Mouse (Mus musculus): Measurements from ENCODE around the gene Hist1h3b. TPM values are rescaled to one million over a fixed set of nuclear protein-coding genes. Genes with fewer than 3 reads are reported as not detected.
"Not testable (repeated sequence)": the region's sequence is repeated elsewhere in the genome, so short reads cannot be mapped to it uniquely, and the experiment has no call there.

Gene Hist1h3b
- polyA plus RNA-seq (2015; fragmentation: Nextera tagmentation; extraction: Ambion mirVana): 12.0 and 18.6 TPM in 2 replicates

DNA sequence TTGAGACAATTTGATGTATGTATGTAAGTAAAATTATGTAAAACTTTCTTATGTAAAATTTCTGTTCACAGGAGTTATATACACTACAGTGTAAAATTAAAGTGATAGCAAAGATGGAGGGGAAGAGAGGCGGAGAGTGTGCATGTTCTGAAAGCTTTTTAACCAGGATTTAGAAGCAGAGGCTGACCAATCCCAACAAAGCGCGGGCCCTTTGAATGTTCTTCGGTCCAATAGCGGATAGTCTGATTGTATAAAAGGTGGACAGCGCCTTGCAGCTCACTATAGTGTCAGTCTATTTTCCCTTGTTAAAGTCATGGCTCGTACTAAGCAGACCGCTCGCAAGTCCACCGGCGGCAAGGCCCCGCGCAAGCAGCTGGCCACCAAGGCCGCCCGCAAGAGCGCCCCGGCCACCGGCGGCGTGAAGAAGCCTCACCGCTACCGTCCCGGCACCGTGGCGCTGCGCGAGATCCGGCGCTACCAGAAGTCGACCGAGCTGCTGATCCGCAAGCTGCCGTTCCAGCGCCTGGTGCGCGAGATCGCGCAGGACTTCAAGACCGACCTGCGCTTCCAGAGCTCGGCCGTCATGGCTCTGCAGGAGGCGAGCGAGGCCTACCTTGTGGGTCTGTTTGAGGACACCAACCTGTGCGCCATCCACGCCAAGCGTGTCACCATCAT is at the start of gene Hist1h3b:
Hist1h3b (plus strand) TSS at position 201 of the 675 bp plus-strand sequence.
- under 1% methylated on average over 18 of the region's 47 CpGs for WGBS

DNA sequence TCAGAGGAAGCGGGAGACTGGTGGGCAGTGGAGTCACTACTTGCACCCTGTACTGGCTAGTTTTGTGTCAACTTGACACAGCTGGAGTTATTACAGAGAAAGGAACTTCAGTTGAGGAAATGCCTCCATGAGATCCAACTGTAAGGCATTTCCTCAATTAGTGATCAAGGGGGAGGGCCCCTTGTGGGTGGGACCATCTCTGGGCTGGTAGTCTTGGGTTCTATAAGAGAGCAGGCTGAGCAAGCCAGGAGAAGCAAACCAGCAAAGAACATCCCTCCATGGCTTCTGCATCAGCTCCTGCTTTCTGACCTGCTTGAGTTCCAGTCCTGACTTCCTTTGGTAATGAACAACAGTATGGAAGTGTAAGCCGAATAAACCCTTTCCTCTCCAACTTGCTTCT is 49.3 kb upstream of the Hist1h3b start:
- peaks cover 12% of the 10 kb centered on the region for H3K4me1 ChIP-seq
- H3K4me2 ChIP-seq; H3K9ac ChIP-seq; H3K9me3 ChIP-seq; ATAC-seq (ENCODE audit: borderline replicate concordance, extremely low read depth, low FRiP score, low TSS enrichment); H3K36me3 ChIP-seq; H3K27me3 ChIP-seq; H3K4me3 ChIP-seq; H3K27ac ChIP-seq: not testable (repeated sequence)
- 84% methylated on average over 2 of the region's 2 CpGs for WGBS

More for the DNA sequence above, at the start of gene Hist1h3b:
- not testable (repeated sequence) for H3K9me3 ChIP-seq, H3K36me3 ChIP-seq, H3K27me3 ChIP-seq
- peak within 1 kb of the TSS; percentile 44 for H3K4me3 ChIP-seq
- peak within 1 kb of the TSS; percentile 98 for H3K27ac ChIP-seq
- peak within 1 kb of the TSS; percentile 54 for H3K9ac ChIP-seq
- peak within 1 kb of the TSS; percentile 59 for H3K4me2 ChIP-seq
- peak; percentile 89 for ATAC-seq (ENCODE audit: borderline replicate concordance, extremely low read depth, low FRiP score, low TSS enrichment)
- H3K4me1 ChIP-seq: peaks cover 28% of the 10 kb centered on the region

- Histone ChIP-seq H3K27me3 (no peaks in the 10 kb centered on the region), H3K9ac (no peak overlapping the region), H3K36me3 (no peaks in the 10 kb centered on the region), H3K4me2 (no peak overlapping the region), H3K4me1 (peaks cover 19% of the 10 kb centered on the region), H3K27ac (no peak overlapping the region), H3K9me3 (no peaks in the 10 kb centered on the region), H3K4me3 (no peak overlapping the region)
- ATAC-seq (ENCODE audit: borderline replicate concordance, extremely low read depth, low FRiP score, low TSS enrichment): no peak
- WGBS: 88% methylated on average over 7 of the region's 7 CpGs
These were observed 46.2 kb upstream of the Hist1h3b start for GRCm38 (mm10) chr13:23705751-23706356.

- H3K4me3 ChIP-seq: no peak overlapping the region
- no peaks in the 10 kb centered on the region for H3K27me3 ChIP-seq
- H3K9ac ChIP-seq: no peak overlapping the region
- H3K9me3 ChIP-seq: no peaks in the 10 kb centered on the region
- no peaks in the 10 kb centered on the region for H3K36me3 ChIP-seq
- no peak overlapping the region for H3K27ac ChIP-seq
- peaks cover 17% of the 10 kb centered on the region for H3K4me1 ChIP-seq
- H3K4me2 ChIP-seq: no peak overlapping the region
- no peak for ATAC-seq (ENCODE audit: borderline replicate concordance, extremely low read depth, low FRiP score, low TSS enrichment)
- WGBS: 90% methylated on average over 12 of the region's 12 CpGs
These were observed 45.3 kb upstream of the Hist1h3b start for GRCm38 (mm10) chr13:23706771-23707170.

- Histone ChIP-seq H3K9ac (no peak overlapping the region), H3K27me3 (no peaks in the 10 kb centered on the region), H3K4me1 (peaks cover 17% of the 10 kb centered on the region), H3K4me3 (no peak overlapping the region), H3K4me2 (no peak overlapping the region), H3K9me3 (no peaks in the 10 kb centered on the region), H3K36me3 (no peaks in the 10 kb centered on the region), H3K27ac (no peak overlapping the region)
- ATAC-seq (ENCODE audit: borderline replicate concordance, extremely low read depth, low FRiP score, low TSS enrichment): no peak
- WGBS: 90% methylated on average over 4 of the region's 4 CpGs
These were observed 44.0 kb upstream of the Hist1h3b start for GRCm38 (mm10) chr13:23708041-23708440.

DNA sequence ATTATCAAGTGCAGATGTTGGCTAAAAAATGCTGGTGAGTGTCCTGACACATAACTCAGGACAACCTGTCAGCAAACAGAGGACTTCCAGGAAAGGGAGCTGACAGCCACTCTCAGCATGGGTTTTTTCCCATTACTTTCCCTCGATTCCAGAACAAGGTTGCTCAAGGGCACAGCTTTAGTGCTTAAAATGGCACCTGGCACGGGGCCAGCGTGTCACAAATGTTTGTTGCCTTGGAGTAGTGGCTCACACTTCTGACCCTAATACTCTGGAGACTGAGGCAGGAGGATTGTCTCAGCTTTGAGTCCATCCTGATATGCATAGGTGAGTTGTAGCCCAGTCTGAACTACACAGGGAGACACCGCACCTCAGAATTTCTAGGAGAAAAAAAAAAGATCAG is 43.4 kb upstream of the Hist1h3b start:
- H3K4me1 ChIP-seq: peaks cover 17% of the 10 kb centered on the region
- H3K9ac ChIP-seq: no peak overlapping the region
- H3K36me3 ChIP-seq: no peaks in the 10 kb centered on the region
- H3K27ac ChIP-seq: no peak overlapping the region
- 68% methylated on average over 4 of the region's 4 CpGs for WGBS
- ATAC-seq (ENCODE audit: borderline replicate concordance, extremely low read depth, low FRiP score, low TSS enrichment): no peak
- H3K9me3 ChIP-seq: no peaks in the 10 kb centered on the region
- no peak overlapping the region for H3K4me3 ChIP-seq
- no peak overlapping the region for H3K4me2 ChIP-seq
- no peaks in the 10 kb centered on the region for H3K27me3 ChIP-seq

GRCm38 (mm10) chr13:23709714-23710373 is 42.2 kb upstream of the Hist1h3b start:
- Histone ChIP-seq H3K9me3 (no peaks in the 10 kb centered on the region), H3K9ac (peak overlapping the region; percentile 57), H3K36me3 (no peaks in the 10 kb centered on the region), H3K4me3 (peak overlapping the region; percentile 46), H3K27me3 (no peaks in the 10 kb centered on the region), H3K27ac (peak overlapping the region; percentile 29; the same call in 1 of the 2 replicates), H3K4me2 (peak overlapping the region; percentile 74), H3K4me1 (peaks cover 17% of the 10 kb centered on the region)
- WGBS: 28% methylated on average over 15 of the region's 15 CpGs
- no peak for ATAC-seq (ENCODE audit: borderline replicate concordance, extremely low read depth, low FRiP score, low TSS enrichment)

- 3% methylated on average over 17 of the region's 17 CpGs for WGBS
- Histone ChIP-seq H3K27me3 (no peaks in the 10 kb centered on the region), H3K9ac (peak within 1 kb of the TSS; percentile 57), H3K4me2 (peak within 1 kb of the TSS; percentile 74), H3K4me1 (peaks cover 17% of the 10 kb centered on the region), H3K27ac (peak within 1 kb of the TSS; percentile 29; the same call in 1 of the 2 replicates), H3K9me3 (no peaks in the 10 kb centered on the region), H3K36me3 (no peaks in the 10 kb centered on the region), H3K4me3 (peak within 1 kb of the TSS; percentile 46)
- ATAC-seq (ENCODE audit: borderline replicate concordance, extremely low read depth, low FRiP score, low TSS enrichment): no peak
These were observed 41.5 kb upstream of the Hist1h3b start, which contains the start of gene Hfe for GRCm38 (mm10) chr13:23710374-23711089. Hfe (minus strand) TSS chr13:23710854.

GRCm38 (mm10) chr13:23716261-23717042 is 35.6 kb upstream of the Hist1h3b start:
- WGBS: 80% methylated on average over 5 of the region's 5 CpGs
- Histone ChIP-seq H3K27me3 (no peaks in the 10 kb centered on the region), H3K4me1 (no peaks in the 10 kb centered on the region), H3K9me3 (no peaks in the 10 kb centered on the region), H3K9ac (no peak overlapping the region), H3K4me2 (no peak overlapping the region), H3K36me3 (no peaks in the 10 kb centered on the region), H3K27ac (no peak overlapping the region), H3K4me3 (no peak overlapping the region)
- ATAC-seq (ENCODE audit: borderline replicate concordance, extremely low read depth, low FRiP score, low TSS enrichment): no peak

- no peaks in the 10 kb centered on the region for H3K27me3 ChIP-seq
- WGBS: 44% methylated on average over 11 of the region's 11 CpGs
- no peaks in the 10 kb centered on the region for H3K9me3 ChIP-seq
- H3K36me3 ChIP-seq: no peaks in the 10 kb centered on the region
- no peak overlapping the region for H3K4me2 ChIP-seq
- no peak overlapping the region for H3K27ac ChIP-seq
- H3K9ac ChIP-seq: no peak overlapping the region
- no peaks in the 10 kb centered on the region for H3K4me1 ChIP-seq
- H3K4me3 ChIP-seq: no peak overlapping the region
- no peak for ATAC-seq (ENCODE audit: borderline replicate concordance, extremely low read depth, low FRiP score, low TSS enrichment)
These were observed 34.9 kb upstream of the Hist1h3b start for GRCm38 (mm10) chr13:23717176-23717575.

- H3K4me1 ChIP-seq; H3K36me3 ChIP-seq; H3K9ac ChIP-seq; ATAC-seq (ENCODE audit: borderline replicate concordance, extremely low read depth, low FRiP score, low TSS enrichment); H3K27ac ChIP-seq; H3K4me2 ChIP-seq; H3K9me3 ChIP-seq; H3K27me3 ChIP-seq; H3K4me3 ChIP-seq: not testable (repeated sequence)
- 8% methylated on average over 2 of the region's 2 CpGs for WGBS
These were observed 34.3 kb upstream of the Hist1h3b start for GRCm38 (mm10) chr13:23717593-23718245.
